Mouse (Mus musculus) myocyte (in vitro differentiated cells): Measurements from ENCODE around the gene Cd300lf. TPM values are rescaled to one million over a fixed set of nuclear protein-coding genes. Genes with fewer than 3 reads are reported as not detected.

Experiments used
- H3K27me3 ChIP-seq: one replicate; pipeline ENCODE4 v1.6.1; 2011; ENCODE audit not compliant: control insufficient read depth, insufficient read depth, insufficient read length
- H3K36me3 ChIP-seq: one replicate; pipeline ENCODE4 v1.6.1; 2011; ENCODE audit not compliant: control insufficient read depth, insufficient read depth
- H3K4me2 ChIP-seq: one replicate; pipeline ENCODE4 v1.6.1; 2011; ENCODE audit warnings: low read depth, control low read depth
- H3K4me3 ChIP-seq: one replicate; pipeline ENCODE4 v1.5.1; 2011; ENCODE audit warnings: mild to moderate bottlenecking, control low read depth, moderate library complexity
- H3K79me2 ChIP-seq: one replicate; pipeline ENCODE4 v1.6.1; 2011; ENCODE audit not compliant: control insufficient read depth, insufficient read depth
- H3ac ChIP-seq: one replicate; pipeline ENCODE4 v1.6.1; 2011; ENCODE audit not compliant: control insufficient read depth, insufficient read length
- CEBPB ChIP-seq: IDR thresholded peaks from 2 replicates; pipeline ENCODE4 v1.6.1; 2011; ENCODE audit warnings: mild to moderate bottlenecking, moderate library complexity; ENCODE audit not compliant: poor library complexity, insufficient read depth, severe bottlenecking
- E2F4 ChIP-seq: IDR thresholded peaks from one replicate; pipeline ENCODE4 v1.6.1; 2011; ENCODE audit warnings: mild to moderate bottlenecking, control low read depth, moderate library complexity; ENCODE audit not compliant: insufficient read depth
- MAX ChIP-seq: IDR thresholded peaks from one replicate; pipeline ENCODE4 v1.6.1; 2011; ENCODE audit warnings: low read depth, mild to moderate bottlenecking, control low read depth
- MYOD1 ChIP-seq, 3 experiments: IDR thresholded peaks; one replicate each; pipeline ENCODE4 v1.6.1; 2011; ENCODE audit warnings: control low read depth in 2 of 3, low read depth in 2 of 3, mild to moderate bottlenecking in 2 of 3, moderate library complexity in 1 of 3; ENCODE audit not compliant: insufficient read length in 2 of 3, control insufficient read depth in 1 of 3
- MYOG ChIP-seq, 3 experiments: IDR thresholded peaks; one replicate each; pipeline ENCODE4 v1.6.1; 2011; ENCODE audit warnings: control low read depth in 2 of 3, low read depth in 2 of 3, mild to moderate bottlenecking in 2 of 3; ENCODE audit not compliant: insufficient read length in 2 of 3, control insufficient read depth in 1 of 3, insufficient read depth in 1 of 3
- POLR2A ChIP-seq: IDR thresholded peaks from one replicate; pipeline ENCODE4 v1.6.1; 2011; ENCODE audit warnings: low read depth, mild to moderate bottlenecking, control low read depth, moderate library complexity; ENCODE audit not compliant: insufficient read length
- POLR2AphosphoS2 ChIP-seq: IDR thresholded peaks from one replicate; pipeline ENCODE4 v1.6.1; 2011; ENCODE audit warnings: low read depth, control low read depth; ENCODE audit not compliant: insufficient read length
- REST ChIP-seq: IDR thresholded peaks from one replicate; pipeline ENCODE4 v1.6.1; 2011; ENCODE audit warnings: mild to moderate bottlenecking, control low read depth, moderate library complexity; ENCODE audit not compliant: insufficient read depth, insufficient read length
- SRF ChIP-seq: IDR thresholded peaks from one replicate; pipeline ENCODE4 v1.6.1; 2011; ENCODE audit warnings: low read depth; ENCODE audit not compliant: control insufficient read depth, insufficient read length
- TCF12 ChIP-seq: IDR thresholded peaks from one replicate; pipeline ENCODE4 v1.6.1; 2011; ENCODE audit warnings: mild to moderate bottlenecking, control low read depth; ENCODE audit not compliant: poor library complexity, insufficient read depth, severe bottlenecking
- TCF3 ChIP-seq: IDR thresholded peaks from one replicate; pipeline ENCODE4 v1.6.1; 2011; ENCODE audit warnings: low read depth, control low read depth; ENCODE audit not compliant: insufficient read length
- USF1 ChIP-seq: IDR thresholded peaks from one replicate; pipeline ENCODE4 v1.6.1; 2011; ENCODE audit warnings: low read depth, mild to moderate bottlenecking, control low read depth, moderate library complexity
- polyA plus RNA-seq: library from polyadenylated mRNA; unstranded; fragments of >200 nt; fragmentation: generic; extraction: Trizol; gene quantifications from one replicate; pipeline ENCODE4 v1.2.1, GENCODE M21; 2012; ENCODE audit warnings: missing spikeins

Gene Cd300lf
- polyA plus RNA-seq, 1 experiment = not detected

GRCm38 (mm10) chr11:115163568-115164150, 29.9 kb upstream of the Cd300lf start:
- Histone ChIP-seq H3K4me2 (peak overlapping the region; percentile 95), H3K27me3 (no peaks in the 10 kb centered on the region), H3K36me3 (no peaks in the 10 kb centered on the region), H3K4me3 (peak overlapping the region; percentile 67), H3ac (peak overlapping the region; percentile 12), H3K79me2 (peaks cover 8% of the 10 kb centered on the region)
- TF ChIP-seq TCF12 (no peak), MAX (no peak), MYOG (IDR thresholded peaks at IDR 0.05; ENCODE audit: control insufficient read depth in 1 of 3, insufficient read depth in 1 of 3, insufficient read length in 2 of 3, low read depth in 2 of 3) (no peak), E2F4 (no peak), SRF (no peak), POLR2AphosphoS2 (no peak), CEBPB (no peak)

DNA sequence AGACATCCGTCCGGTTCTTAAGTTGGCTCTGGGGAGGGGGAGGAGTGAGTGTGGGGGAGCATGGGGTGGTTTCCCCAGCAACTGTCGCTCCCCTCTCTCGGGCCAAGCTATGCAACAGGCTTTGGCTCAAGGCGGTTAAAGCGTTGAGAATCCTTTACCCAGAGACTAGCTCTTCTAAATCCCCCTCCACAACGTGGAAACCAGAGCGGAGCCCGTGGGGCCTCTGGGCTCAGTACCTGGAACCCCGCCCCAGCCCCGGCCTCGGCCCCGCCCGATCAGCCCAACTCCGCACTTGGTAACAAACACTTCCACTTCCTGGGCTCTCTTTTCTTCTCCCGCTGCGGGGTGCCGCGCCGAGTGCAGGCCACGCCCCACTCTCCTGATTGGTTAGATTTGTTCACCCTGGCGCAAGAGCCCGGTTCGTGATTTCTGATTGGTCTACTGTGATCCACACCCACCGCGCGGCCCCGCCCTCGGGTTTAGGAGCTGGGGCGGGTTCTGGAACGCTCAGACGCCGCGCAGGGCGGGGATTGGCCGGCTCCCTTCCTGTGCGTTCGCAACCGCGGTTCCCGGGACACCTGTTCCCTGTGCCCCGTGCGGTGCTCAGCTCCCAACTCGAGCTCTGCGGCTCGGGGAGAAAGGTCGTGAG, 29.2 kb upstream of the Cd300lf start, which contains the start of gene Slc9a3r1:
Gene Slc9a3r1 (plus strand): TSS at position 510 of the 649 bp plus-strand sequence.
- no peaks in the 10 kb centered on the region for H3K27me3 ChIP-seq
- no peaks in the 10 kb centered on the region for H3K36me3 ChIP-seq
- peak in 2 of 3 experiments; percentile 60 to 79 for TF ChIP-seq MYOG (IDR thresholded peaks at IDR 0.05; ENCODE audit: control insufficient read depth in 1 of 3, insufficient read depth in 1 of 3, insufficient read length in 2 of 3, low read depth in 2 of 3)
- TF ChIP-seq POLR2A = peak; percentile 86
- peak; percentile 87 for TF ChIP-seq POLR2AphosphoS2
- no peak for TF ChIP-seq CEBPB
- no peak for TF ChIP-seq MAX
- no peak for TF ChIP-seq SRF
- TF ChIP-seq MYOD1 (IDR thresholded peaks at IDR 0.05; ENCODE audit: control insufficient read depth in 1 of 3, insufficient read length in 2 of 3, low read depth in 2 of 3) = peak in 2 of 3 experiments; percentile 60 to 76
- peaks cover 8% of the 10 kb centered on the region for H3K79me2 ChIP-seq
- peak within 1 kb of the TSS; percentile 12 for H3ac ChIP-seq
- H3K4me3 ChIP-seq = peak within 1 kb of the TSS; percentile 67
- peak within 1 kb of the TSS; percentile 95 for H3K4me2 ChIP-seq

GRCm38 (mm10) chr11:115162205-115162601, 28.4 kb upstream of the Cd300lf start:
- peaks cover 8% of the 10 kb centered on the region for H3K79me2 ChIP-seq
- TF ChIP-seq MYOD1 (IDR thresholded peaks at IDR 0.05; ENCODE audit: control insufficient read depth in 1 of 3, insufficient read length in 2 of 3, low read depth in 2 of 3) (no peak), POLR2A (no peak), SRF (no peak), CEBPB (no peak), POLR2AphosphoS2 (no peak), E2F4 (no peak)
- H3K4me3 ChIP-seq = peak overlapping the region; percentile 67
- H3ac ChIP-seq = no peak overlapping the region
- H3K27me3 ChIP-seq = no peaks in the 10 kb centered on the region
- no peaks in the 10 kb centered on the region for H3K36me3 ChIP-seq
- H3K4me2 ChIP-seq = peak overlapping the region; percentile 95

GRCm38 (mm10) chr11:115161578-115162204, 27.9 kb upstream of the Cd300lf start:
- peaks cover 8% of the 10 kb centered on the region for H3K79me2 ChIP-seq
- H3K4me3 ChIP-seq = no peak overlapping the region
- TF ChIP-seq SRF = no peak
- no peak for TF ChIP-seq MYOG (IDR thresholded peaks at IDR 0.05; ENCODE audit: control insufficient read depth in 1 of 3, insufficient read depth in 1 of 3, insufficient read length in 2 of 3, low read depth in 2 of 3)
- no peak for TF ChIP-seq TCF12
- no peak for TF ChIP-seq MAX
- TF ChIP-seq POLR2A = no peak
- TF ChIP-seq POLR2AphosphoS2 = no peak
- TF ChIP-seq CEBPB = no peak
- TF ChIP-seq MYOD1 (IDR thresholded peaks at IDR 0.05; ENCODE audit: control insufficient read depth in 1 of 3, insufficient read length in 2 of 3, low read depth in 2 of 3) = no peak
- no peak for TF ChIP-seq USF1
- no peak for TF ChIP-seq REST
- TF ChIP-seq TCF3 = no peak
- no peak for TF ChIP-seq E2F4
- no peaks in the 10 kb centered on the region for H3K36me3 ChIP-seq
- H3K27me3 ChIP-seq = peaks cover 2% of the 10 kb centered on the region
- H3ac ChIP-seq = no peak overlapping the region
- no peak overlapping the region for H3K4me2 ChIP-seq
